10 mouse cellular contexts compared by ENCODE assay signal in the genomic region with DNA sequence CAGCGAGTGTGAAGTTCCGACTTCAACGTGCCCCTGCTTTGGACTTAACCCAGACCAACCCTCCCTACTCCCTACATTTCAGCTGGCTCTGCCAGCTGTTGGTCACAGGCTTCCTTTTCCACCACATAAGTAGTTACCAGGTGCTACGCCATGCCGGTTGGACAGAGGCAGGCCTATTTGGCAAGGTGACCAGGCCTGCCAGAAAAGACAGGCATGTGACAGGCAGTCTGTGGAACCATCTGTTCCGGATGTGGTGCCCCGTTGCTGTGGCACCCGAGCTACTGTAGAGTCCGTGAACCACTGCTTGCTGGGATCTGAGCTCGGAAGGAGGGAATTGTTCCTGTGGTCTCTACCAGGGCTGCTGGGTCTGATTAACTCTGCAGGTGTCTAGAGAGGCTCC. TPM values are rescaled to one million over a fixed set of nuclear protein-coding genes. Genes with fewer than 3 reads are reported as not detected.
A peak's percentile ranks its signal among the peaks of the same experiment; 100 is the strongest.
DNase-seq lines count a peak whose midpoint lies in the region; ATAC-seq lines count a peak whose summit lies in the region.
"Had no signal": no experiment of that assay in that cellular context is flagged by ENCODE, and none has a peak within 500 bp of the region (broad histone marks: within the 10 kb centered on the region; RNA-seq: fewer than 3 reads in every experiment).

No protein-coding gene starts in this region.

- no peak overlapping the region; the same call in 1 of the 2 replicates for H3K27ac ChIP-seq in forebrain, embryonic 14.5 days (ENCODE audit: low read depth, low read length)
- H3K27ac ChIP-seq in forebrain, embryonic 10.5 days: no peak overlapping the region
- H3K27ac ChIP-seq in limb, embryonic 10.5 days: peak overlapping the region; percentile 5; the same call in 1 of the 2 replicates
- H3K27ac ChIP-seq in midbrain, embryonic 10.5 days (replicated peaks): no peak overlapping the region
- H3K27ac ChIP-seq: macrophage had no signal

- H3K4me3 ChIP-seq in forebrain, embryonic 14.5 days (ENCODE audit: low read depth, low read length): no peak overlapping the region
- no peak overlapping the region for H3K4me3 ChIP-seq in forebrain, embryonic 10.5 days
- no peak overlapping the region for H3K4me3 ChIP-seq in limb, embryonic 10.5 days
- H3K4me3 ChIP-seq in midbrain, embryonic 10.5 days: no peak overlapping the region
- H3K4me3 ChIP-seq: erythroblast, embryonic 14.5 days had no signal

- H3K9me3 ChIP-seq in forebrain, embryonic 14.5 days (replicated peaks; ENCODE audit: control insufficient read depth, low read length): no peaks in the 10 kb centered on the region
- H3K9me3 ChIP-seq in forebrain, embryonic 10.5 days: no peaks in the 10 kb centered on the region
- no peaks in the 10 kb centered on the region for H3K9me3 ChIP-seq in limb, embryonic 10.5 days (replicated peaks)
- H3K9me3 ChIP-seq in midbrain, embryonic 10.5 days (replicated peaks): no peaks in the 10 kb centered on the region

- 80% methylated on average over 10 of the region's 10 CpGs for WGBS in forebrain, embryonic 14.5 days
- WGBS in forebrain, embryonic 10.5 days: 91% methylated on average over 10 of the region's 10 CpGs
- 89% methylated on average over 10 of the region's 10 CpGs for WGBS in limb, embryonic 10.5 days
- WGBS in midbrain, embryonic 10.5 days: 86% methylated on average over 10 of the region's 10 CpGs

- no peak overlapping the region for H3K4me2 ChIP-seq in forebrain, embryonic 14.5 days (ENCODE audit: low read length)

- peak; percentile 27; the same call in 1 of the 2 replicates for ATAC-seq in forebrain, embryonic 14.5 days

- H3K36me3 ChIP-seq in forebrain, embryonic 14.5 days (ENCODE audit: control insufficient read depth, insufficient read depth, low read length): no peaks in the 10 kb centered on the region
- no peaks in the 10 kb centered on the region for H3K36me3 ChIP-seq in forebrain, embryonic 10.5 days (replicated peaks)
- peaks cover under 1% of the 10 kb centered on the region; the same call in 1 of the 2 replicates for H3K36me3 ChIP-seq in limb, embryonic 10.5 days
- H3K36me3 ChIP-seq in midbrain, embryonic 10.5 days: no peaks in the 10 kb centered on the region

- H3K4me1 ChIP-seq in forebrain, embryonic 14.5 days (ENCODE audit: control insufficient read depth, insufficient read depth, low read length): no peaks in the 10 kb centered on the region
- peaks cover 10% of the 10 kb centered on the region; the same call in 1 of the 2 replicates for H3K4me1 ChIP-seq in forebrain, embryonic 10.5 days
- peaks cover 75% of the 10 kb centered on the region for H3K4me1 ChIP-seq in limb, embryonic 10.5 days
- peaks cover 11% of the 10 kb centered on the region; the same call in 1 of the 2 replicates for H3K4me1 ChIP-seq in midbrain, embryonic 10.5 days

- no peaks in the 10 kb centered on the region for H3K27me3 ChIP-seq in forebrain, embryonic 14.5 days (replicated peaks; ENCODE audit: control insufficient read depth, insufficient read depth, low read length)
- H3K27me3 ChIP-seq in forebrain, embryonic 10.5 days (ENCODE audit: poor library complexity, severe bottlenecking): no peaks in the 10 kb centered on the region
- no peaks in the 10 kb centered on the region for H3K27me3 ChIP-seq in limb, embryonic 10.5 days (ENCODE audit: low read depth, poor library complexity, severe bottlenecking)
- H3K27me3 ChIP-seq in midbrain, embryonic 10.5 days (ENCODE audit: low read depth, poor library complexity, severe bottlenecking): no peaks in the 10 kb centered on the region

- peak; percentile 39 for DNase-seq in forebrain, embryonic 14.5 days (ENCODE audit: low spot score)
- no peak for DNase-seq in forebrain, embryonic 10.5 days (ENCODE audit: extremely low spot score, low spot score)
- peak; percentile 71 to 72 for DNase-seq in spleen, postnatal 36 days (ENCODE audit: low spot score in 2 of 2)
- no peak for DNase-seq in spleen, adult 12 weeks (ENCODE audit: low spot score)
- no peak for DNase-seq in limb, embryonic 10.5 days (ENCODE audit: low spot score)
- DNase-seq in thymus, postnatal 4 days: peak; percentile 54
- DNase-seq in midbrain, embryonic 10.5 days (ENCODE audit: low spot score): no peak
- no peak for DNase-seq in frontal cortex, adult 2 months (ENCODE audit: extremely low spot score in 1 of 2, low spot score in 1 of 2)

- no peak overlapping the region for H3K9ac ChIP-seq in forebrain, embryonic 14.5 days (ENCODE audit: low read length)

RNA-seq across cellular contexts. Expression of gene Gsto2, which starts 22.1 kb away (rescaled TPM):
- polyA plus RNA-seq in forebrain, embryonic 14.5 days (2014; fragmentation: Nextera tagmentation; extraction: Ambion mirVana): 1.1 TPM in 2 replicates
- polyA plus RNA-seq in forebrain, embryonic 10.5 days (2016; fragmentation: Nextera tagmentation; extraction: Ambion mirVana): 0.76 and 0.81 TPM in 2 replicates
- polyA plus RNA-seq in limb, embryonic 10.5 days (2016; fragmentation: Nextera tagmentation; extraction: Ambion mirVana): 0.59 and 1.0 TPM in 2 replicates
- 1.4 and 1.6 TPM in 2 replicates for polyA plus RNA-seq in midbrain, embryonic 10.5 days (2016; fragmentation: Nextera tagmentation; extraction: Ambion mirVana)
- 1.8 and 2.0 TPM in 2 replicates for polyA plus RNA-seq in frontal cortex, adult 2 months (2012; rRNA removed)
- polyA plus RNA-seq: erythroblast, embryonic 14.5 days had no signal

RNA-seq across cellular contexts. Expression of gene Cfap43, which starts 31.7 kb away (rescaled TPM):
- polyA plus RNA-seq in forebrain, embryonic 14.5 days (2014; fragmentation: Nextera tagmentation; extraction: Ambion mirVana): 0.99 and 1.4 TPM in 2 replicates
- polyA plus RNA-seq in forebrain, embryonic 10.5 days (2016; fragmentation: Nextera tagmentation; extraction: Ambion mirVana): 0.05 and 0.06 TPM in 2 replicates
- 0.05 and 0.09 TPM in 2 replicates for polyA plus RNA-seq in limb, embryonic 10.5 days (2016; fragmentation: Nextera tagmentation; extraction: Ambion mirVana)
- polyA plus RNA-seq in midbrain, embryonic 10.5 days (2016; fragmentation: Nextera tagmentation; extraction: Ambion mirVana): 0.06 and 0.09 TPM in 2 replicates
- polyA plus RNA-seq in frontal cortex, adult 2 months (2012; rRNA removed): 0.40 and 0.44 TPM in 2 replicates
- polyA plus RNA-seq: erythroblast, embryonic 14.5 days had no signal

RNA-seq across cellular contexts. Expression of gene Itprip, which starts 31.7 kb away (rescaled TPM):
- polyA plus RNA-seq in forebrain, embryonic 14.5 days (2014; fragmentation: Nextera tagmentation; extraction: Ambion mirVana): 5.4 and 6.4 TPM in 2 replicates
- polyA plus RNA-seq in forebrain, embryonic 10.5 days (2016; fragmentation: Nextera tagmentation; extraction: Ambion mirVana): 21.2 and 21.9 TPM in 2 replicates
- 19.0 and 27.5 TPM in 2 replicates for polyA plus RNA-seq in limb, embryonic 10.5 days (2016; fragmentation: Nextera tagmentation; extraction: Ambion mirVana)
- polyA plus RNA-seq in midbrain, embryonic 10.5 days (2016; fragmentation: Nextera tagmentation; extraction: Ambion mirVana): 21.7 and 22.9 TPM in 2 replicates
- polyA plus RNA-seq in frontal cortex, adult 2 months (2012; rRNA removed): 0.78 and 0.86 TPM in 2 replicates

RNA-seq across cellular contexts. Expression of gene Gsto1, which starts 32.6 kb away (rescaled TPM):
- 105 and 120 TPM in 2 replicates for polyA plus RNA-seq in forebrain, embryonic 14.5 days (2014; fragmentation: Nextera tagmentation; extraction: Ambion mirVana)
- polyA plus RNA-seq in forebrain, embryonic 10.5 days (2016; fragmentation: Nextera tagmentation; extraction: Ambion mirVana): 115 and 120 TPM in 2 replicates
- polyA plus RNA-seq in limb, embryonic 10.5 days (2016; fragmentation: Nextera tagmentation; extraction: Ambion mirVana): 241 and 258 TPM in 2 replicates
- 78.1 and 92.2 TPM in 2 replicates for polyA plus RNA-seq in midbrain, embryonic 10.5 days (2016; fragmentation: Nextera tagmentation; extraction: Ambion mirVana)
- 46.5 and 48.4 TPM in 2 replicates for polyA plus RNA-seq in frontal cortex, adult 2 months (2012; rRNA removed)

RNA-seq across cellular contexts. Expression of gene Cfap58, which starts 50.1 kb away (rescaled TPM):
- 0.37 and 0.50 TPM in 2 replicates for polyA plus RNA-seq in forebrain, embryonic 14.5 days (2014; fragmentation: Nextera tagmentation; extraction: Ambion mirVana)
- polyA plus RNA-seq in forebrain, embryonic 10.5 days (2016; fragmentation: Nextera tagmentation; extraction: Ambion mirVana): 0.06 TPM in 1 of 2 replicates, not detected in the other
- not detected in 2 replicates for polyA plus RNA-seq in limb, embryonic 10.5 days (2016; fragmentation: Nextera tagmentation; extraction: Ambion mirVana)
- 0.07 and 0.19 TPM in 2 replicates for polyA plus RNA-seq in midbrain, embryonic 10.5 days (2016; fragmentation: Nextera tagmentation; extraction: Ambion mirVana)
- polyA plus RNA-seq in frontal cortex, adult 2 months (2012; rRNA removed): 0.14 and 0.29 TPM in 2 replicates
- polyA plus RNA-seq: erythroblast, embryonic 14.5 days; macrophage had no signal

Comparison
In these comparisons a context has a peak if more than half of its experiments do, and no peak if none do; other contexts are left out.
1. DNase-seq: peak in forebrain, embryonic 14.5 days (single experiment), spleen, postnatal 36 days (2 of 2) and thymus, postnatal 4 days (single experiment); none in forebrain, embryonic 10.5 days (single experiment), spleen, adult 12 weeks (single experiment), limb, embryonic 10.5 days (single experiment), midbrain, embryonic 10.5 days (single experiment) and frontal cortex, adult 2 months (0 of 2).